Mouse (Mus musculus): ENCODE data around the gene Bmp7.

DNA sequence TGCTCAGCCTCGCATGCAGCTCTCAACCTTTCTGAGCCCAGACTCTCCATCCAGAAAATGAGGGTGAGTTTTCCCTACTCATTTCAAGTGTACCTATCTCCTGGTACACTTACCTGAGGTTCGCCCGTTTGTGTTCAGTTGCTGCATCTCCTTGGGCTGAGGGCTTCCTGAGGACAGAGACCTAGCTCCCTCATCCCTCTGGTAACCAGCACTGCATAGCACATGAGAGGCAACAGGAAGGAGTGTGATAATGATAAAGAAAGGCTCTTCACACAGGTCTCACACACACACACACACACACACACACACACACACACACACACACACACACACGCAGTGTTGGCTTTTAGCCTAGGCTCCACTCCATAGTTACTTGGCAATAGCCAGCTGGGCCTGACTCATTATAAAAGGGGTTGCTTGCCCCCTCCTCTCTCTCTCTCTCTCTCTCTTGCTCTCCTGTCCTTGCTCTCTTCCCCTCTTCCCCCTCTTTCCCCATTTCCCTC is 38.1 kb upstream of the Bmp7 start:
- TF ChIP-seq CTCF (IDR thresholded peaks at IDR 0.05; ENCODE audit: extremely low read depth, insufficient read length, insufficient replicate concordance, low read depth, low read length) = no peak
- no peak for TF ChIP-seq POLR2A (IDR thresholded peaks at IDR 0.05; ENCODE audit: low read depth, low read length)

Measured in small intestine, adult 2 months (tissue).